Mouse (Mus musculus): ENCODE data around the gene Nol9. TPM values are rescaled to one million over a fixed set of nuclear protein-coding genes. Genes with fewer than 3 reads are reported as not detected.

Gene Nol9
- 5.2 and 9.1 TPM in 2 replicates for polyA plus RNA-seq (2021; fragmentation: Nextera tagmentation)
- long read RNA-seq, experiment 1, transcript Nol9-201 (12 exons, 3,722 nt) = major isoform, 27 of 53 reads
- long read RNA-seq, experiment 1, partial matches to known transcripts = 15 of 53 reads
- long read RNA-seq, experiment 1, other reads (novel, unspliced or antisense) = 8 of 53 reads
- long read RNA-seq, experiment 2, partial matches to known transcripts = 4 of 7 reads
- long read RNA-seq, experiment 2, other reads (novel, unspliced or antisense) = 0 of 7 reads

GRCm38 (mm10) chr4:152038985-152039830, at the start of gene Nol9:
Gene Nol9 (plus strand): TSS chr4:152039321.

GRCm38 (mm10) chr4:151996173-151996950, 42.8 kb upstream of the Nol9 start, which contains the start of gene Phf13:
Gene Phf13 (minus strand): TSS chr4:151996258.

GRCm38 (mm10) chr4:152008622-152009075, 30.5 kb upstream of the Nol9 start, which contains the start of gene Klhl21:
Gene Klhl21 (plus strand): TSS chr4:152008803.

GRCm38 (mm10) chr4:152027524-152027923, 11.6 kb upstream of the Nol9 start, which contains the start of gene Zbtb48:
Gene Zbtb48 (minus strand): TSS chr4:152027671.

GRCm38 (mm10) chr4:152038225-152038984, 716 bp upstream of the Nol9 start, which contains the start of gene Tas1r1:
Gene Tas1r1 (minus strand): TSS chr4:152038568.

GRCm38 (mm10) chr4:152072121-152072601, 33.0 kb downstream of the Nol9 start, which contains the start of gene Plekhg5:
Gene Plekhg5 (plus strand): TSS chr4:152072498.

Other genes with a start within 250 kb of the Nol9 start
- gene Camta1, start 177.4 kb upstream of the Nol9 start, polyA plus RNA-seq (2021; fragmentation: Nextera tagmentation) = 121 and 188 TPM in 2 replicates
- gene Dnajc11, start 105.6 kb upstream of the Nol9 start, polyA plus RNA-seq (2021; fragmentation: Nextera tagmentation) = 31.5 and 39.2 TPM in 2 replicates
- gene Thap3, start 50.3 kb upstream of the Nol9 start, polyA plus RNA-seq (2021; fragmentation: Nextera tagmentation) = 18.2 and 24.9 TPM in 2 replicates
- gene Phf13, start 43.1 kb upstream of the Nol9 start, polyA plus RNA-seq (2021; fragmentation: Nextera tagmentation) = 5.4 and 8.9 TPM in 2 replicates
- gene Klhl21, start 30.5 kb upstream of the Nol9 start, polyA plus RNA-seq (2021; fragmentation: Nextera tagmentation) = 4.2 and 9.0 TPM in 2 replicates
- 6.2 and 6.5 TPM in 2 replicates for gene Zbtb48, start 11.7 kb upstream of the Nol9 start, polyA plus RNA-seq (2021; fragmentation: Nextera tagmentation)
- gene Tas1r1, start 753 bp upstream of the Nol9 start, polyA plus RNA-seq (2021; fragmentation: Nextera tagmentation) = 0.11 and 0.15 TPM in 2 replicates
- gene Plekhg5, start 33.2 kb downstream of the Nol9 start, polyA plus RNA-seq (2021; fragmentation: Nextera tagmentation) = 10.1 and 17.7 TPM in 2 replicates
- 0.10 and 0.37 TPM in 2 replicates for gene Tnfrsf25, start 76.6 kb downstream of the Nol9 start, polyA plus RNA-seq (2021; fragmentation: Nextera tagmentation)
- gene Espn, start 113.0 kb downstream of the Nol9 start, polyA plus RNA-seq (2021; fragmentation: Nextera tagmentation) = 0.93 and 2.0 TPM in 2 replicates
- gene Hes2, start 119.5 kb downstream of the Nol9 start, polyA plus RNA-seq (2021; fragmentation: Nextera tagmentation) = not detected in 2 replicates
- gene Acot7, start 138.8 kb downstream of the Nol9 start, polyA plus RNA-seq (2021; fragmentation: Nextera tagmentation) = 310 and 366 TPM in 2 replicates
- 2.4 and 6.7 TPM in 2 replicates for gene Gpr153, start 234.9 kb downstream of the Nol9 start, polyA plus RNA-seq (2021; fragmentation: Nextera tagmentation)